Mouse (Mus musculus): ENCODE data around the gene D930007J09Rik. TPM values are rescaled to one million over a fixed set of nuclear protein-coding genes. Genes with fewer than 3 reads are reported as not detected.

The D930007J09Rik gene
- total RNA-seq, 1 experiment from 2014 or later: not detected

Other genes with a start within 250 kb of the D930007J09Rik start
- 0.07 and 2.4 TPM in 2 replicates for gene Mylk4, start 18.9 kb downstream of the D930007J09Rik start, total RNA-seq (2021)
- gene Wrnip1, start 811 bp downstream of the D930007J09Rik start, total RNA-seq (2021): 35.2 and 45.9 TPM in 2 replicates
- 65.7 and 67.1 TPM in 2 replicates for gene Serpinb1a, start 48.3 kb upstream of the D930007J09Rik start, total RNA-seq (2021)
- not detected in 2 replicates for gene Serpinb1c, start 95.4 kb upstream of the D930007J09Rik start, total RNA-seq (2021)
- gene Serpinb6b, start 162.4 kb upstream of the D930007J09Rik start, total RNA-seq (2021): 26.4 and 27.6 TPM in 2 replicates
- 14.4 and 16.1 TPM in 2 replicates for gene Serpinb9, start 200.4 kb upstream of the D930007J09Rik start, total RNA-seq (2021)
- 0.22 TPM in 1 of 2 replicates, not detected in the other for gene Serpinb9b, start 224.6 kb upstream of the D930007J09Rik start, total RNA-seq (2021)

Data from adrenal gland, postnatal 14 days (tissue).